Mouse (Mus musculus): ENCODE results near the gene Msi2.
A peak's percentile ranks its signal among the peaks of the same experiment; 100 is the strongest.

Gene Msi2

GRCm38 (mm10) chr11:88471981-88472647 lies 246.2 kb downstream of the Msi2 start:
- no peak for DNase-seq

- no peak for DNase-seq
These were observed 247.7 kb downstream of the Msi2 start for GRCm38 (mm10) chr11:88470599-88470998.

GRCm38 (mm10) chr11:88468996-88469395 lies 249.3 kb downstream of the Msi2 start:
- DNase-seq, result no peak

DNA sequence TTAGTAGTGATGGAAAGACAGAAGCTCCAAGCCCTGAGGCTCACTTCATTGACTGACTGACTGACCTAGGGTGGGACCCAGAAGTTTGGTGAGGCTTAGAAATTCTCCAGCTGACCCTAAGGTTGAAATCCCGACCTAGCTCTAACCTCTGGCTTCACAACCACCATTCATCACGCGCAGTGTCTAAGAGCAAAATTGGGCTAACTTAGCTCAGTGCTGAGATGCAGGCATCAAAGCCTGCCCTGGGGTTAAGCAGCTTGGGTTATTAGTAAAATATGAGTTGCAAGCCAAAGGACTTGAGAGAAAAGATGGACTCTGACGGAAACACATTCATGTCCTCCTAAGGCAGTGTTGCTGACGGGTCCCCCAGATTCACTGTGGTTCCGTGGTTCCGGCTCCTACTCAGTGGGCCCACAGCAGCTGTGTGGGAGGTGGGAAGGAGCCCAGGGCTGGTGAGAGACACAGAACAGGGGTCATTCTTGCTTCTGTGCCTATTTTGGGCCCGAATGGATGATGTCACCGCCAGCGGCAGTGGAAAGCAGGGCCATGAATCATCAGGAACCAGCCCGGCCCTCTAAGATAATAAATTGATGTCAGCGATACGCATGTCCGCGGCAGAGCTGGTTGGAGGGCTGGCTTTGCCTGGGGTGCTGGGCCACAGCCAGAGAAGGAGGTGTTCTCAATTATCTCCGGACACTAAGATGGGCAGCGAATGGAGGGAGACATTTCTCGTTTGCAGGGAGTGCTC lies 250.6 kb downstream of the Msi2 start:
- DNase-seq, result peak; percentile 60

- no peak for DNase-seq
These were observed 254.4 kb downstream of the Msi2 start for GRCm38 (mm10) chr11:88463951-88464350.

DNA sequence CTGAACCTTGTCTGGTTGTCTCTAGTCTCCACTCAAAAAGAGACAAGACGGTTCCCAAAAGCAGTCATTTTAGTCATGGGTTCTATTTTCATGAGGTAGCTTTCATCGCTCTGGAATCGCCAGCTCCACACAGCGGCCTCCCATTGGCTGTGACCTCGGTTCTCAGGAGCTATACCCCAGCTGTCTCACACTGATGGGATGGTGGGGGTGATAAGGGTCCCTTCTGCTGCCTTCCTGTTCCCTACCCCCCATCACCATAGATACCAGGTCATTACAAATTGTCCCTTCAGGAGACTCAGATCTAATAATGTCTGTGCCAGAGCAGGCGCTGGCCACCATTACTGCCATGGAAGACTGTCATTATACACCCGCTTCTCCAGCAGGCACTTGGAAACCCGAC lies 255.5 kb downstream of the Msi2 start:
- no peak for DNase-seq

- no peak for DNase-seq
These were observed 256.7 kb downstream of the Msi2 start for GRCm38 (mm10) chr11:88461601-88462000.

DNA sequence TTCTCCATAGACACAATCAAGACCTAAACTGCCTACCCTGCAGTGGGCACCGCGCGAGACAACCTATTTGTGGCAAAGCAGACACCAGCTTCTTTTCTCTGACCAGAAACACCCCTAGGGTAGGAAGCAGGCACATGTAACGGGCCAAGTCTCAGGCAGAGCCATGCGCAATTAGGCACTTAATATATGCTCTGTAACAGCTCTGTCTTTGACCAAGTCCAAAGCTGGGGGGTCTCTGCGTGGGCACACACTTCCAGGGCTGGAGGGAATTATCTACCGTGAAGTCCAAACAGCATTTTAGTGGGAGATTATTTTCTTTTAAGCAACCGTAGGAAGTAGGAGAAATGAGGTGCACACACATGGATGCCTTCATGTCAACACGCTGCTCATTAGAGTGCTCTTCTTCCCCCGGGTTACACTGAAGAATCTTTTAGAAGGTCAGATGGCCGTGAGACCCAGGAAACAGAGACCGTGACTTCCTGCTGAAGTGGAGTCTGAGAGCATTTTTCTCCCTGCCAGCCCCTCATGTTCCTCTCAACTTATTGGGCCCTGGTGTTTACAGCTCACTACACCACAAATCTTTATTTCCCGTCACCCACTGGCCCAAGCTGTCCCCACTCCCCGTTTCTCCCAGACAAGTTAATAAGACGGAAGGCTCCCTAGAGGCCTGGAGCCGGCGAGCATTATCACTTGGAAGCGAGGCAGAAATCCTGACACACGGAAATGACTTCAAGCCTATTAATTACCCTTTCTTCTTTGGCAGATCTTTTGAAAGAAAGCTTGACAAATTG lies 258.2 kb downstream of the Msi2 start:
- DNase-seq, result peak; percentile 25

DNA sequence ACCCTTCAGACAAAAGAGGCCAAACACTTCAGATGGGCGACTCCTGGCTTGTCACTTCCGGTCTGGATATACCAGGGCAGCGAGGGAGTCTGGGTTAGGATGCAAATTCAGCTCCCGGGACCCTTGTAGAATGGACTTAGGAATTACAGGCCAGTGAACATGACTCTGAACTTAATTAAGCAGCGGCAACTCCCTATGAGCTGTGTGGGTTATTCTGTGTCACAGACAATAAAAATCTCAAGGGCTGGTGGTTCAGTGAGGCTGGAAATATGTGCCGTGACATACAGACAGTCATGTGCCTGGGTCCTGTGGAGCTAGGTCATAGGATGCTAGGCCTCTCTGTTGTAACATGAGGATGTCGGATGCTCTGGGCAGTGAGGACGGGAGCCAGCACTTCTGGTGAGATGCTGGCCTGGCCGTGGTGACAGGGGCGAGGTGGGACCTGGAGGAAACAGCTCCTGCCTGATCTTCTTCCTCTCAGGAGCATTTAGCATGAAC lies 261.0 kb downstream of the Msi2 start:
- no peak for DNase-seq

DNA sequence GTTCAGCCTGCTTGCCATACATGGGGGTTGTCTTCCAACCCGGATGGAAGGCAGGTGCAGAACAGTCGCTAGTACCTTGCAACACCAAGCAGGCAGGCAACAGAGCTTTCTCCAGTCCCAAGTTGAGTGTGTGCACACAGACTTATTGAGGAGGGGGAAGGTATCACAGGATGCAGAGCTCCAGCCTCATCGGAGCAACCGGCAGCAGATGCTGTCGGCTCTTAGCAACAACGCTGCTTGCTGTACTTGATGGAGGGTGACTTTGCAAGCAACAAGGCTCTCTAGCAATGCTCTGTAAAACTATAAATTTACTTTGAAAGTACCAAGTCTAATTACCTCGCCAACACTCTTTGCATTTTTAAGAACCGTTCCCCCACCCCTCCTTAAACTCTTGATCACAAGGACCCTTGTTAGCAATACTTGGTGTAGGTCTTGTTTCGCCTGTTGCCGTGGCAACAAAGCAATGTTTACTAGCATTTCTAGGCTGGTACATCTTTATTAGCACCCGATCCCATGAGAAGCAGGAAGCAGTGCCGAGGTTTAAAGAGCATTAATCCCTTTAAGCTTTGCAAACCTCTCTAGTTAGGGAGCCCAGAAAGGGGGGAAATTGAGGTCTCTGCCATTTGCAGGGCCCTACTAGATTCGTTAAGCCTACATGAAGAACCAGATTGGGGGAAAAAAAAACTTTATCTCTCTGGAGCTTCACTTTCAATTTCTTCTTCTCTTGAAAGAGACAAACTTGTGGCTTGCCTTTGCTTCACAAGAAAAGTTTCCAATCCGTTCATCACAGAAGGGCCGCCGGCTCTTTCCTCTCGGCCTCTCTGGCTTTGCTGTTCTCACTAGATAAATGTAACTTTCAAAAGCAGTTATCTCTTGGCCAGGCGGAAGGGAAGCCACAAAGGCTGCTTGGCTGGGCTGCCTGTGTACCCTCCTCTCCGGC lies 263.2 kb downstream of the Msi2 start:
- DNase-seq, result no peak

GRCm38 (mm10) chr11:88449180-88449579 lies 269.1 kb downstream of the Msi2 start:
- DNase-seq, result no peak

DNA sequence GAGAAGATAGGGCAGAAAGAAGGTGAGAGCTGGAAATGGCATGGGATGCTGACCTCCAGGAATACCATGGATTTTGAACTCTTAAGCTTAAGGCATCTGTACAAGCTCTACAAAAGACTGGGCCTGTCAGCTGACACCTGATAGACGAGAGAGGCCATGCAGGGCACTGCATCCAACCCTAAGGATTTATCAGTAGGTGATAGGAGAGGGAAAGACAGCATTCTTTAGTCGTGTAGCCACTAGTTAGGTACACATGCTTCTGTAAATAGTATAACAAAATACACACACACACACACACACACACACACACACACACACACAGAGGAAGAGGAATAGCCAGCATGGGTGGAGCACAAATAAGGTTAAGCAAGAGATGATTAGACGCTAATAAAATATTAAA lies 269.7 kb downstream of the Msi2 start:
- no peak for DNase-seq

DNA sequence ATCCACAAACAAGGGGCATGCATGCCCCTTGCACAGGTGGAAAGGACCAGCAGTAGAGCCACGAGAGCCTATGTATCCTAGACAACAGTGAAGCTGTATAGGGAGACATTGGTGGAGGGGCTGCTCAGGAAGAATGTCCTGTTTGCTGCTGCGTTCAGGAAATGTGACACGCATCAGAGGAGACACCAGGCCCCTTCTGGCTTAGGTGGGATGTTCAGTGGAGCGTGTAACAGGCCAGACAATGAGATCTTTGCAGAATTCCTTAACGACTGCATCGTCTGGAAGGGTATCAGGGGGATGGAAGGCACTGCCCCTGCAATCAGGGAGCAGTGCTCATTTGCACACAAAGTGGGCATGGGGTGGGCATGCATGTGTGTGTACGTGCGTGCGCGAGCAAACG lies 271.0 kb downstream of the Msi2 start:
- DNase-seq, result no peak

DNA sequence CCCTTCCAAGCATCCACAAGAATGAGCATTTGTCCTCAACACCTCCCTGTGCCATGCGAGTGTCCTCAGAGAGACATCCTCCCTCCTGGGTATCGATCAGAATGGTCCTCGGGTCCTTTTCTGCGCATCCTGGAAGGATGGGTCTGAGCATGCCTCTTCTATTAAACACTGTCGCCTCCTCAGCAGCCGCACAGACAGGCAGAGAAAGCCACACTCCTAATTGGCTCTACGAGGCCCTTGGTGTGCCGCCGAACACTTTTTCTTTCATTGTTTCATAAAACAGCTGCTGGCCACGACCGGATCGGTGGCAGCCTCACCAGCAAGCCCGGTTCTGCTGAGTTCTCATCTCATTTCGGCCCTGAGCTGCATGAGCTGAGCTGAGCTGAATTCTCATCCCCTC lies 274.4 kb downstream of the Msi2 start:
- DNase-seq, result no peak

DNA sequence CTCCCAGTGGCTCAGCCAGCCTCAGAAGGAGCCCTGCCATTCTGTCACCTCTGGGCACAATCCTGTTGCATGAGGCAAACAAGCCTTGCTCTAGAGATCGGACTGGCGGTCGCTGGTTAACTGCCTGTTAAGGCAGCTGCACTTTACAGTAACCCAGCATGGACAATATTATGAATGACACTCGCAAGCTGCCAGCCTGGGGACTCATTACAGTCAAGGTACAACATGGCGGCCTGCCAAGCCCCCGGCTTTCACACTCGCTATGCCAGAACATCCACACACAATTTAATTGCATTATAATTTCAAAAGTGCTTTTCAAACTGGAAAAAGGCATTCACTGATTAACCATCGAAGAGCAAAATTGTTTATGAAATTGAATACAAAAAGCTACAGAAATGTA lies 275.0 kb downstream of the Msi2 start:
- no peak for DNase-seq

- no peak for DNase-seq
These were observed 276.2 kb downstream of the Msi2 start for GRCm38 (mm10) chr11:88441871-88442740.

- no peak for DNase-seq
These were observed 279.7 kb downstream of the Msi2 start for GRCm38 (mm10) chr11:88438659-88439058.

DNA sequence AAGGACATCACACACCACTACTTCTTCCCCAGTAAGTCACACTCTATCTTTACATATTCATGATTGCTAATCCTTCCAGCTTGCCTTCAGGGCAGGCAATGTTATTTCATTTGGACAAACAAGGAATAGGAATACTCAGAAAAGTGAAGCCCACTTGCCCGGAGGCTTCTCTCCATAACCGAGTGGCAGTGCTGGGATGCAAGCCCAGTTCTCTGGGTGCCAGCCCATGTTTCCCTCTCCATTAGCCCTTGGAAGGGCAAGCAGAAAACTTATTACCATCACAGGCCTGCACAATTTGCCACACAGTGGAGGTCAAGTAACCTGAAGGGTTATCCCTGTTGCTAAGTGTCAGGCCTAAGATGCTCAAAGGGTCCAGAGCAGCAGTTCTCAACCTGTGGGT lies 281.7 kb downstream of the Msi2 start:
- DNase-seq, result no peak

DNA sequence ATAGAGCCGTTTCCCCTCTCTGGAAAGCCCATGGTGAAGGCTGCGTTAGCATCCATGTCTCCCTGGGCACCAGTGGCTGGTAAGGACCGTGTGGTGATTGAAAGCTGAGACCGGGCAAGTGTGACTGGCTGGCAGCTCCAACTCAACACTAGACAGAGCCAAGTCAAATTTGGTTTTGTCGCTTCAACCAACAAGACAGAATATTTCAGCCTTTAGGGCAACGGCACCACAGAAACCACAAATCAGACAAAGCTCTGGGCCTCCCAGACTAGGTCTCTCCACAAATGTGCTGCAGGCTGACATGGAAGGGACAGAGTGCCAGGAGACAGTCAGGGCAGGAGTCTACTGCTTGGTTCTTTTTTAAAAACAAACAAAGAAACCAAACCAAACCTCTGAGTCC lies 282.8 kb downstream of the Msi2 start:
- DNase-seq, result no peak

GRCm38 (mm10) chr11:88431363-88432269 lies 286.7 kb downstream of the Msi2 start:
- no peak for DNase-seq
